16 mouse cellular contexts compared by ENCODE assay signal in genomic region chr7:117440994-117441393, GRCm38 (mm10).
DNase-seq lines count a peak whose midpoint lies in the region; ATAC-seq and TF ChIP-seq lines count a peak whose summit lies in the region.
"Had no signal": no experiment of that assay in that cellular context is flagged by ENCODE, and none has a peak within 500 bp of the region (broad histone marks: within the 10 kb centered on the region; RNA-seq: fewer than 3 reads in every experiment).

No protein-coding gene starts in this region.

- peak overlapping the region; percentile 62 for H3K27ac ChIP-seq in kidney, adult 2 months (ENCODE audit: insufficient read depth, low read depth, low read length)
- H3K27ac ChIP-seq in kidney, embryonic 15.5 days: no peak overlapping the region
- no peak overlapping the region; the same call in 1 of the 2 replicates for H3K27ac ChIP-seq in left cerebral cortex, adult 2 months
- H3K27ac ChIP-seq in midbrain, embryonic 16.5 days (ENCODE audit: low read length): no peak overlapping the region
- H3K27ac ChIP-seq: heart, embryonic 13.5 days; hindbrain, embryonic 15.5 days; limb, embryonic 10.5 days; midbrain, embryonic 10.5 days; neural tube, embryonic 12.5 days had no signal

- no peaks in the 10 kb centered on the region for H3K9me3 ChIP-seq in kidney, embryonic 15.5 days (replicated peaks)
- no peaks in the 10 kb centered on the region for H3K9me3 ChIP-seq in midbrain, embryonic 16.5 days (replicated peaks; ENCODE audit: control insufficient read depth, low read length, poor library complexity, severe bottlenecking)
- H3K9me3 ChIP-seq: heart, embryonic 13.5 days; hindbrain, embryonic 15.5 days; limb, embryonic 10.5 days; midbrain, embryonic 10.5 days; neural tube, embryonic 12.5 days had no signal

- intact Hi-C loops in left cerebral cortex, adult 2 months (cut with DNase I): no loop called here

- peak; percentile 86 for DNase-seq in kidney, adult 2 months
- DNase-seq in kidney, adult 9 months: peak; percentile 79
- DNase-seq in left cerebral cortex, adult 2 months (ENCODE audit: extremely low spot score in 1 of 2, low spot score in 2 of 2): peak; percentile 25 to 59
- peak; percentile 16 for DNase-seq in right cerebral cortex, postnatal 4 days
- no peak for DNase-seq in ovary, postnatal 14 days (ENCODE audit: low spot score)
- no peak for DNase-seq in urinary bladder, postnatal 10 days (ENCODE audit: low spot score)
- DNase-seq: cerebellum, adult 9-10 months; lung, adult 18-20 months had no signal

- H3K27me3 ChIP-seq in kidney, adult 2 months (replicated peaks; ENCODE audit: control insufficient read depth, insufficient read depth, low read length): no peaks in the 10 kb centered on the region
- H3K27me3 ChIP-seq in kidney, embryonic 15.5 days: no peaks in the 10 kb centered on the region
- H3K27me3 ChIP-seq in midbrain, embryonic 16.5 days (ENCODE audit: control insufficient read depth, insufficient read depth, low read depth, low read length): no peaks in the 10 kb centered on the region
- H3K27me3 ChIP-seq: heart, embryonic 13.5 days; hindbrain, embryonic 15.5 days; neural tube, embryonic 12.5 days; Patski had no signal

- H3K36me3 ChIP-seq in kidney, adult 2 months (ENCODE audit: control insufficient read depth, insufficient read depth, low read length): no peaks in the 10 kb centered on the region
- no peaks in the 10 kb centered on the region for H3K36me3 ChIP-seq in kidney, embryonic 15.5 days
- H3K36me3 ChIP-seq in midbrain, embryonic 16.5 days (ENCODE audit: control insufficient read depth, insufficient read depth, low read length): no peaks in the 10 kb centered on the region
- H3K36me3 ChIP-seq: heart, embryonic 13.5 days; hindbrain, embryonic 15.5 days; limb, embryonic 10.5 days; midbrain, embryonic 10.5 days; neural tube, embryonic 12.5 days had no signal

- no peak for TF ChIP-seq POLR2A in kidney, adult 2 months (IDR thresholded peaks at IDR 0.05; ENCODE audit: low read depth, low read length)

- no peak overlapping the region for H3K4me2 ChIP-seq in kidney, embryonic 15.5 days
- no peak overlapping the region for H3K4me2 ChIP-seq in midbrain, embryonic 16.5 days (ENCODE audit: low read length)
- H3K4me2 ChIP-seq: heart, embryonic 13.5 days; hindbrain, embryonic 15.5 days; neural tube, embryonic 12.5 days had no signal

- H3K4me1 ChIP-seq in kidney, adult 2 months (ENCODE audit: control insufficient read depth, insufficient read depth, low read length): peaks cover 23% of the 10 kb centered on the region
- H3K4me1 ChIP-seq in kidney, embryonic 15.5 days: 0 out of 2 replicates have a peak, but pooled peaks cover 2% of the 10 kb centered on the region
- peaks cover 14% of the 10 kb centered on the region for H3K4me1 ChIP-seq in midbrain, embryonic 16.5 days (ENCODE audit: control insufficient read depth, insufficient read depth, low read length)
- H3K4me1 ChIP-seq: neural tube, embryonic 12.5 days had no signal

- H3K4me3 ChIP-seq in kidney, adult 2 months (ENCODE audit: insufficient read depth, low read depth, low read length): no peak overlapping the region
- H3K4me3 ChIP-seq in kidney, embryonic 15.5 days (replicated peaks): no peak overlapping the region
- no peak overlapping the region for H3K4me3 ChIP-seq in left cerebral cortex, adult 2 months
- no peak overlapping the region for H3K4me3 ChIP-seq in midbrain, embryonic 16.5 days (ENCODE audit: low read depth, low read length)
- H3K4me3 ChIP-seq: heart, embryonic 13.5 days; hindbrain, embryonic 15.5 days; limb, embryonic 10.5 days; midbrain, embryonic 10.5 days; neural tube, embryonic 12.5 days had no signal

- H3K9ac ChIP-seq in kidney, embryonic 15.5 days: no peak overlapping the region
- no peak overlapping the region for H3K9ac ChIP-seq in midbrain, embryonic 16.5 days (ENCODE audit: low read depth, low read length)
- H3K9ac ChIP-seq: heart, embryonic 13.5 days; hindbrain, embryonic 15.5 days; neural tube, embryonic 12.5 days had no signal

- WGBS in kidney, adult 2 months: 52% methylated on average over 3 of the region's 3 CpGs
- 86% methylated on average over 3 of the region's 3 CpGs for WGBS in kidney, embryonic 15.5 days
- whole genome bisulfite sequencing in midbrain, embryonic 16.5 days: 91% methylated on average over 3 of the region's 3 CpGs

- TF ChIP-seq CTCF in kidney, adult 2 months (conservative IDR thresholded peaks at IDR 0.05; ENCODE audit: insufficient read depth, insufficient read length, low read depth, low read length): no peak
- no peak for TF ChIP-seq CTCF in left cerebral cortex, adult 2 months (IDR thresholded peaks at IDR 0.05)

- ATAC-seq in kidney, embryonic 15.5 days (replicated peaks; ENCODE audit: low FRiP score): no peak
- ATAC-seq in midbrain, embryonic 16.5 days: no peak
- ATAC-seq: Patski had no signal

Comparison
In these comparisons a context has a peak if more than half of its experiments do, and no peak if none do; other contexts are left out.
1. DNase-seq: peak in kidney, adult 2 months (single experiment), kidney, adult 9 months (single experiment), left cerebral cortex, adult 2 months (2 of 2) and right cerebral cortex, postnatal 4 days (single experiment); none in ovary, postnatal 14 days (single experiment) and urinary bladder, postnatal 10 days (single experiment).